Comparison of ENCODE assay signal across 9 mouse cellular contexts in genomic region chr9:42265309-42265708, GRCm38 (mm10). TPM values are rescaled to one million over a fixed set of nuclear protein-coding genes. Genes with fewer than 3 reads are reported as not detected.
DNase-seq lines count a peak whose midpoint lies in the region; ATAC-seq and TF ChIP-seq lines count a peak whose summit lies in the region.
"Had no signal": no experiment of that assay in that cellular context is flagged by ENCODE, and none has a peak within 500 bp of the region (broad histone marks: within the 10 kb centered on the region; RNA-seq: fewer than 3 reads in every experiment).

No protein-coding gene starts in this region.

- H3K9ac ChIP-seq in forebrain, embryonic 12.5 days, result no peak overlapping the region
- H3K9ac ChIP-seq in liver, postnatal 0 days (replicated peaks), result 0 out of 2 replicates have a peak overlapping the region, but pooled peaks have one; percentile 79

- TF ChIP-seq EP300 in liver, postnatal 0 days (IDR thresholded peaks at IDR 0.05; ENCODE audit: low read depth), result no peak

- H3K27ac ChIP-seq in forebrain, embryonic 12.5 days, result no peak overlapping the region
- H3K27ac ChIP-seq in liver, postnatal 0 days (ENCODE audit: low read depth), result no peak overlapping the region

- ATAC-seq in forebrain, embryonic 12.5 days (ENCODE audit: low FRiP score), result no peak
- ATAC-seq in liver, postnatal 0 days, result no peak

- H3K27me3 ChIP-seq in forebrain, embryonic 12.5 days, result no peaks in the 10 kb centered on the region
- no peaks in the 10 kb centered on the region for H3K27me3 ChIP-seq in liver, postnatal 0 days (ENCODE audit: insufficient read depth, low read length)

- no peaks in the 10 kb centered on the region for H3K9me3 ChIP-seq in forebrain, embryonic 12.5 days
- no peaks in the 10 kb centered on the region for H3K9me3 ChIP-seq in liver, postnatal 0 days (ENCODE audit: low read length)

- DNase-seq in left cerebral cortex, postnatal 4 days, result peak; percentile 9
- no peak for DNase-seq in left cerebral cortex, postnatal 25 days (ENCODE audit: low spot score in 2 of 2)
- peak; percentile 37 to 54 for DNase-seq in cerebellum, adult 18-20 months
- DNase-seq in liver, postnatal 0 days, result peak; percentile 31
- no peak for DNase-seq in spleen, postnatal 14 days (ENCODE audit: low spot score in 2 of 2)
- no peak for DNase-seq in frontal cortex, postnatal 25 days (ENCODE audit: low spot score in 2 of 2)
- DNase-seq: kidney, postnatal 4 days; thymus, postnatal 25 days had no signal

- TF ChIP-seq CTCF in liver, postnatal 0 days (IDR thresholded peaks at IDR 0.05; ENCODE audit: low read depth), result no peak

- H3K4me1 ChIP-seq in forebrain, embryonic 12.5 days, result peaks cover 30% of the 10 kb centered on the region
- H3K4me1 ChIP-seq in liver, postnatal 0 days (ENCODE audit: insufficient read depth), result peaks cover 11% of the 10 kb centered on the region

- WGBS in forebrain, embryonic 12.5 days, result 93% methylated on average over 4 of the region's 4 CpGs
- WGBS in liver, postnatal 0 days (ENCODE audit: insufficient replicate concordance), result 86% methylated on average over 4 of the region's 4 CpGs

- H3K4me3 ChIP-seq in forebrain, embryonic 12.5 days (replicated peaks), result no peak overlapping the region
- no peak overlapping the region for H3K4me3 ChIP-seq in liver, postnatal 0 days (ENCODE audit: low read depth, low read length)

- intact Hi-C loops in left cerebral cortex, postnatal 4 days (cut with DNase I), result no loop called here
- intact Hi-C loops in left cerebral cortex, postnatal 25 days (cut with DNase I), result no loop called here

- peak overlapping the region; percentile 74 for H3K4me2 ChIP-seq in forebrain, embryonic 12.5 days
- H3K4me2 ChIP-seq in liver, postnatal 0 days (ENCODE audit: low read depth, low read length), result no peak overlapping the region

- peaks cover 6% of the 10 kb centered on the region; the same call in 1 of the 2 replicates for H3K36me3 ChIP-seq in forebrain, embryonic 12.5 days (replicated peaks)
- H3K36me3 ChIP-seq in liver, postnatal 0 days (replicated peaks; ENCODE audit: insufficient read depth, low read length), result peaks cover 5% of the 10 kb centered on the region

RNA-seq across cellular contexts. Expression of gene Sc5d, which starts 1.3 kb away (rescaled TPM):
- total RNA-seq in left cerebral cortex, postnatal 4 days (2021), result 10 to 100 TPM; 64.0 to 65.0 TPM
- total RNA-seq in left cerebral cortex, postnatal 25 days (2021), result 10 to 100 TPM; 56.0 to 61.6 TPM
- polyA plus RNA-seq in forebrain, embryonic 12.5 days (2016; fragmentation: Nextera tagmentation; extraction: Ambion mirVana), result 64.8 and 65.9 TPM in 2 replicates
- polyA plus RNA-seq in liver, postnatal 0 days (2015; fragmentation: Nextera tagmentation; extraction: Ambion mirVana), result 146 and 151 TPM in 2 replicates

Comparison
In these comparisons a context has a peak if more than half of its experiments do, and no peak if none do; other contexts are left out.
1. DNase-seq: peak in left cerebral cortex, postnatal 4 days (single experiment), cerebellum, adult 18-20 months (2 of 2) and liver, postnatal 0 days (single experiment); none in left cerebral cortex, postnatal 25 days (0 of 2), spleen, postnatal 14 days (0 of 2) and frontal cortex, postnatal 25 days (0 of 2).